8 mouse cellular contexts compared by ENCODE assay signal in the genomic region with DNA sequence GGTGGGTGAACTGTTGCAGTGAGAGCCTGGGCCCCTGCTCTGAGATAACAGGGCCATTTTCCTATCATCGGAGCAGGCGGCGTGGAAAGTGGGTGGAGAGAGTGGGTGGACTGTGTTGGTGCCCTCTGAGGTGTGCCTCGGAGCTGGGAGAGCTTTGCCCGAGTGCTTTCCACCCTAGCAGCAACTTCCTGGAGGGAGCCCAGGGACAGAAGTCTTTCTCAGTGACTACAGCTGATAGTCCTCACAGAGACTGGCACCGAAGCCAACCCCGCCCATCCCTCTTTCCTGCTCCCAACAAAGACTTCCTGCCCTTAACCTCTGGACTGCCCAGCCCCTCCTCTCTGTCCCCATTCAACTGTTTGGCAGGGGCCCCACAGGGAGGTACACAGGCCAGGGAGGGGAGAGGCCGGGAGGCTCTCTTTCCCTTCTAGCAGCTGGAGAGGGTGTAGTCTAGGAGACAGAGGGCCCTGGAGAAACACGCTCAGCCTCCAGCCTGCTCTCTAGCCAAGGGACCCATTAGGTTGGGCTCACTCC. TPM values are rescaled to one million over a fixed set of nuclear protein-coding genes. Genes with fewer than 3 reads are reported as not detected.
DNase-seq lines count a peak whose midpoint lies in the region; ATAC-seq lines count a peak whose summit lies in the region.

No protein-coding gene starts in this region.

- peak overlapping the region; percentile 20; the same call in 1 of the 2 replicates for H3K4me2 ChIP-seq in hindbrain, embryonic 16.5 days (ENCODE audit: low read length)

- intact Hi-C loops in gastrocnemius, postnatal 14 days (cut with DNase I; ENCODE audit: low total_unique reads): no loop called here
- intact Hi-C loops in left cerebral cortex, postnatal 14 days (cut with DNase I): loop anchor here (5.0 kb wide), 1 partner anchor 33 kb away; a partner anchor contains a TSS

- no peak overlapping the region for H3K4me3 ChIP-seq in hindbrain, embryonic 16.5 days (ENCODE audit: low read length)

- ATAC-seq in common myeloid progenitor, adult 5-6 weeks (replicated peaks; ENCODE audit: low read depth, poor library complexity, severe bottlenecking): peak; percentile 84
- peak; percentile 87 for ATAC-seq in hindbrain, embryonic 16.5 days
- ATAC-seq in megakaryocyte-erythroid progenitor cell, adult 5-6 weeks (replicated peaks; ENCODE audit: low FRiP score, low TSS enrichment, poor library complexity, severe bottlenecking): peak; percentile 83
- no peak for ATAC-seq in monocyte, adult 5-6 weeks (replicated peaks; ENCODE audit: insufficient number of reproducible peaks, low FRiP score, low TSS enrichment, poor library complexity, severe bottlenecking)

- no peaks in the 10 kb centered on the region for H3K9me3 ChIP-seq in hindbrain, embryonic 16.5 days (ENCODE audit: control insufficient read depth, low read length)

- H3K4me1 ChIP-seq in hindbrain, embryonic 16.5 days (ENCODE audit: control insufficient read depth, insufficient read depth, low read depth, low read length): peaks cover 45% of the 10 kb centered on the region

- WGBS in hindbrain, embryonic 16.5 days: 11% methylated on average over 9 of the region's 9 CpGs

- peak overlapping the region; percentile 74 for H3K27ac ChIP-seq in hindbrain, embryonic 16.5 days (ENCODE audit: low read depth, low read length)

- H3K36me3 ChIP-seq in hindbrain, embryonic 16.5 days (ENCODE audit: control insufficient read depth, insufficient read depth, low read length): no peaks in the 10 kb centered on the region

- peak; percentile 20 for DNase-seq in T-cell, adult 2 months (ENCODE audit: low spot score)
- DNase-seq in gastrocnemius, postnatal 14 days: peak; percentile 88
- peak; percentile 28 to 43 for DNase-seq in left cerebral cortex, postnatal 14 days (ENCODE audit: low spot score in 2 of 2)
- DNase-seq in right cerebral cortex, postnatal 4 days: peak; percentile 46

- H3K27me3 ChIP-seq in hindbrain, embryonic 16.5 days (replicated peaks; ENCODE audit: control insufficient read depth, insufficient read depth, low read length): no peaks in the 10 kb centered on the region

- no peak overlapping the region for H3K9ac ChIP-seq in hindbrain, embryonic 16.5 days (ENCODE audit: low read depth, low read length)

RNA-seq across cellular contexts. Expression of a gene that starts 13.9 kb away (rescaled TPM):
- 18.3 and 23.2 TPM in 2 replicates for total RNA-seq in common myeloid progenitor, adult 5-6 weeks (2017)
- 10 to 100 TPM; 52.7 to 61.5 TPM for total RNA-seq in gastrocnemius, postnatal 14 days (2021)
- polyA plus RNA-seq in hindbrain, embryonic 16.5 days (2015; fragmentation: Nextera tagmentation; extraction: Ambion mirVana): 22.0 and 29.0 TPM in 2 replicates
- total RNA-seq in left cerebral cortex, postnatal 14 days (2021): 10 to 100 TPM; 48.1 to 51.4 TPM
- total RNA-seq in megakaryocyte-erythroid progenitor cell, adult 5-6 weeks (2014; fragmentation: Nextera tagmentation): 29.0 and 44.6 TPM in 2 replicates
- total RNA-seq in megakaryocyte-erythroid progenitor cell, adult 5-6 weeks (2017): 15.1 and 31.5 TPM in 2 replicates
- total RNA-seq in monocyte, adult 5-6 weeks (2017): 10.8 to 33.1 TPM (median 10.9 TPM) in 3 replicates

RNA-seq across cellular contexts. Expression of a gene that starts 34.3 kb away (rescaled TPM):
- total RNA-seq in common myeloid progenitor, adult 5-6 weeks (2017): 2.8 and 5.8 TPM in 2 replicates
- 10 to 100 TPM; 18.4 to 20.1 TPM for total RNA-seq in gastrocnemius, postnatal 14 days (2021)
- 9.0 and 12.6 TPM in 2 replicates for polyA plus RNA-seq in hindbrain, embryonic 16.5 days (2015; fragmentation: Nextera tagmentation; extraction: Ambion mirVana)
- 10 to 100 TPM; 18.7 to 21.3 TPM for total RNA-seq in left cerebral cortex, postnatal 14 days (2021)
- total RNA-seq in megakaryocyte-erythroid progenitor cell, adult 5-6 weeks (2014; fragmentation: Nextera tagmentation): 9.5 and 9.8 TPM in 2 replicates
- 1.4 and 3.7 TPM in 2 replicates for total RNA-seq in megakaryocyte-erythroid progenitor cell, adult 5-6 weeks (2017)
- 0.19 to 5.1 TPM (median 0.78 TPM) in 3 replicates for total RNA-seq in monocyte, adult 5-6 weeks (2017)

RNA-seq across cellular contexts. Expression of a gene that starts 35.4 kb away (rescaled TPM):
- total RNA-seq in common myeloid progenitor, adult 5-6 weeks (2017): 12.2 and 22.2 TPM in 2 replicates
- total RNA-seq in gastrocnemius, postnatal 14 days (2021): 1 to 10 TPM; 5.8 to 7.8 TPM
- 18.7 and 23.3 TPM in 2 replicates for polyA plus RNA-seq in hindbrain, embryonic 16.5 days (2015; fragmentation: Nextera tagmentation; extraction: Ambion mirVana)
- 10 to 100 TPM; 12.7 to 15.3 TPM for total RNA-seq in left cerebral cortex, postnatal 14 days (2021)
- 20.4 and 32.6 TPM in 2 replicates for total RNA-seq in megakaryocyte-erythroid progenitor cell, adult 5-6 weeks (2014; fragmentation: Nextera tagmentation)
- total RNA-seq in megakaryocyte-erythroid progenitor cell, adult 5-6 weeks (2017): 16.8 and 17.1 TPM in 2 replicates
- 6.3 to 11.7 TPM (median 7.3 TPM) in 3 replicates for total RNA-seq in monocyte, adult 5-6 weeks (2017)

RNA-seq across cellular contexts. Expression of a gene that starts 44.7 kb away (rescaled TPM):
- 3.8 and 6.2 TPM in 2 replicates for total RNA-seq in common myeloid progenitor, adult 5-6 weeks (2017)
- total RNA-seq in gastrocnemius, postnatal 14 days (2021): 10 to 100 TPM; 11.2 to 11.5 TPM
- polyA plus RNA-seq in hindbrain, embryonic 16.5 days (2015; fragmentation: Nextera tagmentation; extraction: Ambion mirVana): 1.3 and 2.1 TPM in 2 replicates
- total RNA-seq in left cerebral cortex, postnatal 14 days (2021): 1 to 10 TPM; 2.8 to 3.4 TPM
- total RNA-seq in megakaryocyte-erythroid progenitor cell, adult 5-6 weeks (2014; fragmentation: Nextera tagmentation): 8.9 and 12.7 TPM in 2 replicates
- 4.0 and 8.0 TPM in 2 replicates for total RNA-seq in megakaryocyte-erythroid progenitor cell, adult 5-6 weeks (2017)
- total RNA-seq in monocyte, adult 5-6 weeks (2017): 10.4 to 25.9 TPM (median 10.7 TPM) in 3 replicates

Comparison
In these comparisons a context has a peak if more than half of its experiments do, and no peak if none do; other contexts are left out.
1. DNase-seq: peak in every context shown above with its lines; median percentile 88 in gastrocnemius, postnatal 14 days; 46 in right cerebral cortex, postnatal 4 days; 36 in left cerebral cortex, postnatal 14 days; 20 in T-cell, adult 2 months.